Mouse (Mus musculus): Measurements from ENCODE around the gene Eif4e3. TPM values are rescaled to one million over a fixed set of nuclear protein-coding genes. Genes with fewer than 3 reads are reported as not detected.

Gene Eif4e3
- polyA plus RNA-seq, 1 experiment: 8.4 TPM

DNA sequence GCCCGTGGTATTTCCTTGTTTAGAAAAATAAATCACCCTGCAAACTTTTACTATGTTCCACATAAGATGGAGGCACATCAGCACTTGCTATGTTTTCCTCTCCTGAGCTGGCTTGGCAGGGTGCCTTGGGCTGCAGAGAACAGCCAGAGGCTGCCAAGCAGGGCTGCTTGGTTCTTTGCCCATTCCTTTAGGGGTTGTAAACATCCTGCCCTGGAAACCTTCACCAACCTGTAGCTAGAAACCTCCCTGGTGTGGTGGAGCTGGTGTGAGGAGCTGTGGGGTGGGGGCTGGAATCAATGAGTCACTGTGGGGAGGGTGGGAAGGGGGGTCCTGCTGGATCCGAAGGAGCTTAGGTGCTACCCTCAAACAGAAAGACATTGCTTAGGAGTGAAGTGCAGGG lies 61.8 kb downstream of the Eif4e3 start:
- Histone ChIP-seq H3K27ac (ENCODE audit: insufficient read depth, low read depth, low read length) (no peak overlapping the region), H3K36me3 (ENCODE audit: control insufficient read depth, insufficient read depth, low read length) (no peaks in the 10 kb centered on the region), H3K4me1 (ENCODE audit: control insufficient read depth, insufficient read depth, low read length) (no peaks in the 10 kb centered on the region), H3K27me3 (replicated peaks; ENCODE audit: control insufficient read depth, insufficient read depth, low read length) (no peaks in the 10 kb centered on the region), H3K4me3 (ENCODE audit: insufficient read depth, low read depth, low read length) (no peak overlapping the region)
- TF ChIP-seq CTCF (conservative IDR thresholded peaks at IDR 0.05; ENCODE audit: insufficient read depth, insufficient read length, low read depth, low read length) (no peak), POLR2A (IDR thresholded peaks at IDR 0.05; ENCODE audit: low read depth, low read length) (no peak)
- peak; percentile 21 for DNase-seq
- 43% methylated on average over 2 of the region's 2 CpGs for WGBS

DNA sequence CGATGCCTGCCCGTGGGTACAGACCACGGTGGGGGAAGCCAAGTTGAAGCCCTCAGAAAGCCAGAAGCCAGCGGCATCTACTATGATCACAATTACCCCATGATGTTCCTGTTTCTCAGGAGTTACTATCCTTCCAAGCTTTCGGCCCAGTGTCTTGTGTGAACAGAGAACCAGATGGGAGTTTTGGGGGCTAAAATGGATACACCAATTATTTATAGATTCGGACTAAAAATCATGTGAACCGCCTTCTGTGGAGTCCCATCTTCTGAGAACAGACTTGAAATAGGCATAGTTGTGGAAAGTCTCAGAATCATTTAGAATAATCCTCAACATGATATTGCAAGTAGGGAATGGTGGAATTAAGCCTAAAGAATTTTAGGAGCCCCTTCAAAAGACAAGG lies 64.1 kb downstream of the Eif4e3 start:
- no peak for DNase-seq
- H3K4me1 ChIP-seq (ENCODE audit: control insufficient read depth, insufficient read depth, low read length): no peaks in the 10 kb centered on the region
- no peak overlapping the region for H3K27ac ChIP-seq (ENCODE audit: insufficient read depth, low read depth, low read length)
- H3K4me3 ChIP-seq (ENCODE audit: insufficient read depth, low read depth, low read length): no peak overlapping the region
- TF ChIP-seq POLR2A (IDR thresholded peaks at IDR 0.05; ENCODE audit: low read depth, low read length) (no peak), CTCF (conservative IDR thresholded peaks at IDR 0.05; ENCODE audit: insufficient read depth, insufficient read length, low read depth, low read length) (no peak)
- no peaks in the 10 kb centered on the region for H3K36me3 ChIP-seq (ENCODE audit: control insufficient read depth, insufficient read depth, low read length)
- WGBS: 87% methylated on average over 7 of the region's 7 CpGs
- H3K27me3 ChIP-seq (replicated peaks; ENCODE audit: control insufficient read depth, insufficient read depth, low read length): no peaks in the 10 kb centered on the region

DNA sequence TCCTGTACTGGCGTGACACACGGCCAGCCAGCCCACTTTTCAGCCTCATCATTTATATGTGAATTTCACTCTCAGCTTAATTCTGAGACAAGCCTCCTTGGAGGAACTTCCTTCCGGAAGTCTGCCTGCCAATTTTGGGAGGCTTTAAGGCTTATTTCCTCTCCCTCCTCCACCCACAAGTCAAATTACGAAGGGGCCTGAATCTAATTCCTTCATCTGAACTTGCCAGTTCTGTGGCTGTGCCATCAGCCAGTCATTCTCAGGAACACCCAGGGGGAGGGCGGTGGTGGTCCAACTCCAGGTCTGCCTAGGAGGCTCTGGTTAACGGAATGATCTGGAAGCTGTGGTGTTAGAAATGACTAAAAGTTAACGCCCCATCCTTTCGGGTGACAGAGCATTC lies 65.7 kb downstream of the Eif4e3 start:
- Histone ChIP-seq H3K36me3 (ENCODE audit: control insufficient read depth, insufficient read depth, low read length) (no peaks in the 10 kb centered on the region), H3K27me3 (replicated peaks; ENCODE audit: control insufficient read depth, insufficient read depth, low read length) (no peaks in the 10 kb centered on the region), H3K27ac (ENCODE audit: insufficient read depth, low read depth, low read length) (no peak overlapping the region), H3K4me3 (ENCODE audit: insufficient read depth, low read depth, low read length) (no peak overlapping the region), H3K4me1 (ENCODE audit: control insufficient read depth, insufficient read depth, low read length) (no peaks in the 10 kb centered on the region)
- peak; percentile 26 for DNase-seq
- no peak for TF ChIP-seq POLR2A (IDR thresholded peaks at IDR 0.05; ENCODE audit: low read depth, low read length)
- no peak for TF ChIP-seq CTCF (conservative IDR thresholded peaks at IDR 0.05; ENCODE audit: insufficient read depth, insufficient read length, low read depth, low read length)
- 46% methylated on average over 8 of the region's 8 CpGs for WGBS

DNA sequence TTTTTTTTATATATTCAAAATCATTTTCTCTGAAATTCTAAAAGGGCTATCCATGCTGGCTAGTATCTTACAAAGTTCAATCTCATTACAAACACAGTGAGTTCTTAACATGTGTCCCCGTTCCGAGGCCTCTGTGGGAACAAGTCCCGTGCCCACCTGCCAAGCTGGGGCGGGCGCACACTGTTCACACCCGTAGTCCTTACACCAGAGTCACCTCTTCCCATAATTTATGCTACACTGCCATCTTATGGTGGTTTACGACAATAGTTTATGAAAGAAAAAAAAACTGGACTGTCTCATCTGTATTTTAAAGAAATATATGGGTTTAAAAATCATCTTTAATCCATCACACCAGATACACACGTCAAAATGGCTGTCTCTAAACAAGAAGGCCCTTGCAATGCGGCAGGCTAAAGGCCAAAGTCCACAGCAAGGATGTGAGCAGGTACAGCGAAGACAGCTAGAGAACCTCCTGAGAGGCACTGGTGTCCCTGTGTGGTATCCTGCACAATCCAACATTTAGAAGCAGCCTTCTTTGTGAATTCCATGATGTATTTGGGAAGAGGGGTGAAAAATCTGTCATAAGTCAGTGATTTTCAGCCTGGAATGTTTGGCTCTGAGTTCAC lies 66.3 kb downstream of the Eif4e3 start:
- peak; percentile 51 for TF ChIP-seq CTCF (conservative IDR thresholded peaks at IDR 0.05; ENCODE audit: insufficient read depth, insufficient read length, low read depth, low read length)
- no peak for TF ChIP-seq POLR2A (IDR thresholded peaks at IDR 0.05; ENCODE audit: low read depth, low read length)
- H3K4me1 ChIP-seq (ENCODE audit: control insufficient read depth, insufficient read depth, low read length): no peaks in the 10 kb centered on the region
- WGBS: 17% methylated on average over 10 of the region's 10 CpGs
- no peak overlapping the region for H3K27ac ChIP-seq (ENCODE audit: insufficient read depth, low read depth, low read length)
- no peak overlapping the region for H3K4me3 ChIP-seq (ENCODE audit: insufficient read depth, low read depth, low read length)
- DNase-seq: peak; percentile 55
- no peaks in the 10 kb centered on the region for H3K36me3 ChIP-seq (ENCODE audit: control insufficient read depth, insufficient read depth, low read length)
- H3K27me3 ChIP-seq (replicated peaks; ENCODE audit: control insufficient read depth, insufficient read depth, low read length): no peaks in the 10 kb centered on the region

DNA sequence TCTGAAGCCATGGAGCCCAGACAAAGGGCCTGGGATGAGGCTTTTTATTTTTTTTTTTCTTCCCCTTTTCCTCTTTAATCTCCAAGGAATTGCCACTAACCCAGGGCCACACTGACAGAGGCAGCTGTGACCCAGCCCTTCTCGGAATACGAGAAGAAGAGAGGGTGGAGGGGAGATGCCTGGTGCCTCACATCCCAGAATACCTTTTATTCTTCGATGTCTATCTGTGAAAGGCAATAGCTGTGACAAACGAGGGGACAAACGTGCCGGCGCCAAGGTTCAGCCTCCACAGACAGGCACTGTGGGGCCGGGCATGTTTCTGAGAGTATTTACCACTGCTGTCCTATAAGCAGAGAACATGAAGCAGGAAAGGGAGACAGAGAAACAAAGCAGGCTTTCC lies 66.9 kb downstream of the Eif4e3 start:
- no peak for DNase-seq
- Histone ChIP-seq H3K27ac (ENCODE audit: insufficient read depth, low read depth, low read length) (no peak overlapping the region), H3K4me1 (ENCODE audit: control insufficient read depth, insufficient read depth, low read length) (no peaks in the 10 kb centered on the region), H3K36me3 (ENCODE audit: control insufficient read depth, insufficient read depth, low read length) (no peaks in the 10 kb centered on the region), H3K27me3 (replicated peaks; ENCODE audit: control insufficient read depth, insufficient read depth, low read length) (no peaks in the 10 kb centered on the region), H3K4me3 (ENCODE audit: insufficient read depth, low read depth, low read length) (no peak overlapping the region)
- WGBS: 24% methylated on average over 8 of the region's 8 CpGs
- TF ChIP-seq CTCF (conservative IDR thresholded peaks at IDR 0.05; ENCODE audit: insufficient read depth, insufficient read length, low read depth, low read length): no peak
- no peak for TF ChIP-seq POLR2A (IDR thresholded peaks at IDR 0.05; ENCODE audit: low read depth, low read length)

DNA sequence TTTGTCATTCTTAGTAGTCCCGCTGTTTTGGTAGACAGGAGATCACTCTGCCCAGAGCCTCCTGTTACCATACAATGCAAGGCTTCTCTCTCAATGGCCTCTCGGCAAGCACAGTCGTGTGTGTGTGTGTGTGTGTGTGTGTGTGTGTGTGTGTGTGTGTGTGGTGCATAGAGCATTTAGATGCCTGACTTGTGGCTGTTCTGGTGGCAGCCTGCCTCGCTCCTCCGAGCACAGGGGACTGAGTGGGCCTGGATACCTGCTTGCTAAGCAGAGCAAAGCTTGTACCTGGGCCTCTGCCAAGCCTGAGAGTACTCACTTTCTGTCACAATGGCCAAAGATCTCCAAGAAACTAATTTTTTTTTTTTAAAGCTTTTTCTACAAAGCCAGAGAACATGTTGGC lies 67.3 kb downstream of the Eif4e3 start:
- no peak overlapping the region for H3K4me3 ChIP-seq (ENCODE audit: insufficient read depth, low read depth, low read length)
- H3K27ac ChIP-seq (ENCODE audit: insufficient read depth, low read depth, low read length): no peak overlapping the region
- peak; percentile 38 for DNase-seq
- H3K27me3 ChIP-seq (replicated peaks; ENCODE audit: control insufficient read depth, insufficient read depth, low read length): no peaks in the 10 kb centered on the region
- no peaks in the 10 kb centered on the region for H3K36me3 ChIP-seq (ENCODE audit: control insufficient read depth, insufficient read depth, low read length)
- no peaks in the 10 kb centered on the region for H3K4me1 ChIP-seq (ENCODE audit: control insufficient read depth, insufficient read depth, low read length)
- WGBS: 63% methylated on average over 5 of the region's 5 CpGs
- TF ChIP-seq CTCF (conservative IDR thresholded peaks at IDR 0.05; ENCODE audit: insufficient read depth, insufficient read length, low read depth, low read length) (no peak), POLR2A (IDR thresholded peaks at IDR 0.05; ENCODE audit: low read depth, low read length) (no peak)

DNA sequence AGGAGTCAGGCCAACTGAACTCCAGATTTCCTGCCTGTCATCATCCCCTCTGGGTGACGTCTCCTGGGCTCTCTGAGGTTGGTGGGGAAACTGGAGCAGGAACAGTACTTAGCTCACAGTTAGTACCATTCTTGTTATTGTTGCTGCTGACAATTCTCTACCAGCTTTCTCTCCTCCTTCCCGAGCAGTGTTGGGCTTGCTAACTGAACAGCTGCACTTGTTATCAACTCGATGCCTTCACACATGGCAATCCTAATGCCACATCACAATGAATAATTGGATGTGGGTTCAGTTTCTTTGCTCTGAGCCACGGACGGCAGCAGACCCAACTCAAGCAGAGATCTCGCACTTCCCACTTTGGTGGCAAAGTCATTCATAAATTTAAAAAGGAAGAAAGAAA lies 89.5 kb downstream of the Eif4e3 start:
- WGBS: 70% methylated on average over 6 of the region's 6 CpGs
- H3K27ac ChIP-seq (ENCODE audit: insufficient read depth, low read depth, low read length): no peak overlapping the region
- TF ChIP-seq CTCF (conservative IDR thresholded peaks at IDR 0.05; ENCODE audit: insufficient read depth, insufficient read length, low read depth, low read length) (no peak), POLR2A (IDR thresholded peaks at IDR 0.05; ENCODE audit: low read depth, low read length) (no peak)
- no peak for DNase-seq
- H3K4me3 ChIP-seq (ENCODE audit: insufficient read depth, low read depth, low read length): no peak overlapping the region
- H3K27me3 ChIP-seq (replicated peaks; ENCODE audit: control insufficient read depth, insufficient read depth, low read length): no peaks in the 10 kb centered on the region
- no peaks in the 10 kb centered on the region for H3K36me3 ChIP-seq (ENCODE audit: control insufficient read depth, insufficient read depth, low read length)
- no peaks in the 10 kb centered on the region for H3K4me1 ChIP-seq (ENCODE audit: control insufficient read depth, insufficient read depth, low read length)

All from kidney, adult 2 months (tissue).